Mouse (Mus musculus) CH12.LX (cell line): ENCODE data around the gene Lrrc46. TPM values are rescaled to one million over a fixed set of nuclear protein-coding genes. Genes with fewer than 3 reads are reported as not detected.

Experiments
- DNase-seq: peaks from one replicate; pipeline ENCODE4 v3.0.0-alpha.2; 2013; ENCODE audit errors: extremely low read depth
- H3K27ac ChIP-seq: 2 replicates; pipeline ENCODE4 v1.5.1; 2012; ENCODE audit warnings: low read depth, mild to moderate bottlenecking, control low read depth, moderate library complexity; ENCODE audit not compliant: insufficient read depth
- H3K27me3 ChIP-seq: replicated peaks from 2 replicates; pipeline ENCODE3; 2012; ENCODE audit warnings: inconsistent platforms
- H3K36me3 ChIP-seq, 2 experiments: replicated peaks in 1 of 2; 2 replicates each; pipeline versions ENCODE3 to v1.6.1; 2012; ENCODE audit warnings: inconsistent platforms in 1 of 2, low read length in 1 of 2, mild to moderate bottlenecking in 1 of 2, mixed read lengths in 1 of 2, moderate library complexity in 1 of 2; ENCODE audit not compliant: control insufficient read depth in 1 of 2, insufficient read depth in 1 of 2
- H3K4me1 ChIP-seq, 2 experiments: 2 replicates each; pipeline ENCODE4 v1.6.1; 2012; ENCODE audit warnings: inconsistent platforms in 1 of 2, moderate library complexity in 1 of 2; ENCODE audit not compliant: insufficient read depth in 2 of 2, control insufficient read depth in 1 of 2
- H3K4me2 ChIP-seq: 2 replicates; pipeline ENCODE4 v1.6.1; 2012; ENCODE audit warnings: low read depth, mild to moderate bottlenecking, control low read depth; ENCODE audit not compliant: poor library complexity, insufficient read depth, severe bottlenecking
- H3K4me3 ChIP-seq, 3 experiments: fragments of 150-350 bp in 1 of 3; sonication (generic) in 1 of 3; replicated peaks in 1 of 3; 2 replicates each; pipeline versions ENCODE3 to v1.5.1; 2011 to 2012; ENCODE audit warnings: low read depth in 2 of 3, low read length in 2 of 3, mild to moderate bottlenecking in 2 of 3, moderate library complexity in 2 of 3, control low read depth in 1 of 3, improper control_type of control experiment in 1 of 3, inconsistent platforms in 1 of 3, mixed read lengths in 1 of 3; ENCODE audit not compliant: poor library complexity in 1 of 3
- H3K79me2 ChIP-seq: replicated peaks from 2 replicates; pipeline ENCODE4 v1.6.1; 2012; ENCODE audit warnings: mild to moderate bottlenecking, moderate library complexity; ENCODE audit not compliant: control insufficient read depth, poor library complexity, insufficient read depth, severe bottlenecking; ENCODE audit errors: extremely low read depth
- H3K9ac ChIP-seq: 2 replicates; pipeline ENCODE4 v1.6.1; 2012; ENCODE audit warnings: low read depth, mild to moderate bottlenecking, control low read depth, moderate library complexity; ENCODE audit not compliant: insufficient read depth
- H3K9me3 ChIP-seq: replicated peaks from 2 replicates; pipeline ENCODE3; 2012; ENCODE audit warnings: low read length, inconsistent platforms, mixed read lengths
- CTCF ChIP-seq, 2 experiments: IDR thresholded peaks in 1 of 2; conservative IDR thresholded peaks in 1 of 2; 2 replicates each; pipeline ENCODE4 v1.5.1; 2011 to 2012; ENCODE audit warnings: low read depth in 2 of 2, low read length in 2 of 2, improper control_type of control experiment in 1 of 2, inconsistent platforms in 1 of 2, mild to moderate bottlenecking in 1 of 2, moderate library complexity in 1 of 2
- E2F4 ChIP-seq: IDR thresholded peaks from 2 replicates; pipeline ENCODE4 v1.6.1; 2011; ENCODE audit warnings: low read depth, low read length, improper control_type of control experiment; ENCODE audit not compliant: insufficient replicate concordance
- ELF1 ChIP-seq: IDR thresholded peaks from 2 replicates; pipeline ENCODE4 v1.6.1; 2014; ENCODE audit warnings: low read depth, mild to moderate bottlenecking, inconsistent platforms, low read length, improper control_type of control experiment
- EP300 ChIP-seq: IDR thresholded peaks from 2 replicates; pipeline ENCODE4 v1.6.1; 2011; ENCODE audit warnings: low read length, improper control_type of control experiment
- ETS1 ChIP-seq: conservative IDR thresholded peaks from 2 replicates; pipeline ENCODE4 v1.6.1; 2012; ENCODE audit warnings: low read depth, mild to moderate bottlenecking, inconsistent platforms, low read length, improper control_type of control experiment, moderate library complexity
- GABPA ChIP-seq: IDR thresholded peaks from 2 replicates; pipeline ENCODE4 v1.6.1; 2012; ENCODE audit warnings: low read depth, low read length, improper control_type of control experiment, inconsistent platforms; ENCODE audit not compliant: insufficient replicate concordance
- HCFC1 ChIP-seq: IDR thresholded peaks from 2 replicates; pipeline ENCODE4 v1.6.1; 2012; ENCODE audit warnings: low read depth, mild to moderate bottlenecking, inconsistent platforms, low read length, improper control_type of control experiment
- KAT2A ChIP-seq: IDR thresholded peaks from 2 replicates; pipeline ENCODE4 v1.6.1; 2012; ENCODE audit warnings: low read length, improper control_type of control experiment, inconsistent platforms; ENCODE audit not compliant: insufficient replicate concordance
- MAZ ChIP-seq: IDR thresholded peaks from 2 replicates; pipeline ENCODE4 v1.6.1; 2012; ENCODE audit warnings: low read depth, mild to moderate bottlenecking, inconsistent platforms, low read length, improper control_type of control experiment, moderate library complexity
- MXI1 ChIP-seq: IDR thresholded peaks from 2 replicates; pipeline ENCODE4 v1.6.1; 2011; ENCODE audit warnings: mild to moderate bottlenecking, low read depth, low read length, improper control_type of control experiment
- NRF1 ChIP-seq: IDR thresholded peaks from 2 replicates; pipeline ENCODE4 v1.6.1; 2014; ENCODE audit warnings: low read depth, mild to moderate bottlenecking, inconsistent platforms, low read length, improper control_type of control experiment, moderate library complexity
- POLR2A ChIP-seq: IDR thresholded peaks from 2 replicates; pipeline ENCODE4 v1.6.1; 2011; ENCODE audit warnings: low read depth, mild to moderate bottlenecking, improper control_type of control experiment, low read length
- SIN3A ChIP-seq: IDR thresholded peaks from 2 replicates; pipeline ENCODE4 v1.6.1; 2012; ENCODE audit warnings: low read length, improper control_type of control experiment, inconsistent platforms
- TBP ChIP-seq: conservative IDR thresholded peaks from 2 replicates; pipeline ENCODE4 v1.6.1; 2011; ENCODE audit warnings: low read depth, low read length, improper control_type of control experiment
- TCF12 ChIP-seq: IDR thresholded peaks from 2 replicates; pipeline ENCODE4 v1.6.1; 2014; ENCODE audit warnings: low read depth, mild to moderate bottlenecking, inconsistent platforms, low read length, improper control_type of control experiment
- USF1 ChIP-seq: IDR thresholded peaks from 2 replicates; pipeline ENCODE4 v1.6.1; 2014; ENCODE audit warnings: low read depth, mild to moderate bottlenecking, inconsistent platforms, low read length, improper control_type of control experiment
- USF2 ChIP-seq: conservative IDR thresholded peaks from 2 replicates; pipeline ENCODE4 v1.6.1; 2011; ENCODE audit warnings: low read depth, low read length, improper control_type of control experiment
- ZNF384 ChIP-seq: IDR thresholded peaks from 2 replicates; pipeline ENCODE4 v1.6.1; 2012; ENCODE audit warnings: low read depth, low read length, improper control_type of control experiment, inconsistent platforms
- dilution Hi-C: fragments of 300-500 bp; cut with MboI; formaldehyde crosslinking; loops from 2 replicates; pipeline ENCODE4 v1.14.3; 2020; ENCODE audit warnings: low sequenced_read_pairs; ENCODE audit not compliant: extremely low pct_unique_long_range_greater_than_20kb, extremely low pct_ligation_motif_present
- in situ Hi-C: fragments of 300-500 bp; cut with MboI; formaldehyde crosslinking; loops from 3 replicates; pipeline ENCODE4 v1.14.3; 2019; ENCODE audit warnings: low sequenced_read_pairs, low pct_ligation_motif_present, low pct_unique_long_range_greater_than_20kb, mixed read lengths
- polyA plus RNA-seq: library from polyadenylated mRNA; unstranded; fragments of >175 nt; gene quantifications from 2 replicates; pipeline ENCODE4 v1.2.1, GENCODE M21; 2012; ENCODE audit warnings: low read depth; ENCODE audit not compliant: insufficient read length
- total RNA-seq, 2 experiments: library from RNA; depleted of rRNA; stranded (reverse); fragments of 300-350 nt in 1 of 2; fragments of >200 nt in 1 of 2; gene quantifications; 2 replicates each; pipeline ENCODE4 v1.2.3; 2012 to 2014

Gene Lrrc46
- total and polyA plus RNA-seq, 3 experiments: 0.38 to 0.91 TPM; not detected in 1

DNA sequence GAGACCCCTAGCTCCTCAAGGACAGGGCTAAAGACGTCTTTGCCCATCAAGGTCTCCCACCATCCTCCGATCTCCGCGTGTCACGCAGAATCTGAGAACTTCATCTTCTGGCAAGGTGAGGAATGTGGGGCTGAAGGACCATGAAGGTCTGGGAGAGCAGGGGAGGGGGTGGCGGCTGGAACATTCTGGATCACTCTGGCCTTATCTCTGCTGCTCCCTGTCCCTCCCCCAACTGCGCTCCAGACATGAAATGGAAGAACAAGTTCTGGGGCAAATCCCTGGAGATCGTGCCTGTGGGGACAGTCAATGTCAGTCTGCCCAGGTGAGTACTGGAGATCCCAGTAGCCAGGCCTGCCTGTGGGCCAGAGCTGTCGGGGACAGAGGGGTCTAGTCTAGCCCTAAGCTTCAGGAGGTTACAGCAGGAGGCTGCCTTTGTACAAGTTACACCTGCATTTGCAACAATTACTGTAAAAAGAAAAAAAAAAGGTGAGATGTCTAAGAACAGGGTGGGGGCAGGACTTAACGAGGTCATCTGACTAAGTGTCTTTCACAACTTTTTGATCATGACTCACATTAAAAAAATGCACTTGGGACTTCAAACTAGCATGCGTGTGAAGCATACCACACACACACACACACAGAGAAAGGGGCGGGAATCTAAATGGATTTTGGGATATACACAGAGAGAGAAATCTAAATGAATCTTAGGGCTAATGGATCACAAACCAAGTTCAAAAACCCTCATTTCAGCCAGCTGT lies 24.5 kb upstream of the Lrrc46 start:
- Histone ChIP-seq H3K9ac (no peak overlapping the region), H3K36me3 (peaks cover 47 to 92% of the 10 kb centered on the region in 2 experiments), H3K27ac (no peak overlapping the region), H3K9me3 (no peaks in the 10 kb centered on the region), H3K4me2 (no peak overlapping the region), H3K4me3 (no peak overlapping the region), H3K4me1 (no peaks in the 10 kb centered on the region), H3K27me3 (no peaks in the 10 kb centered on the region), H3K79me2 (no peaks in the 10 kb centered on the region)
- no peak for TF ChIP-seq USF1
- no peak for TF ChIP-seq TBP
- no peak for TF ChIP-seq EP300
- no peak for TF ChIP-seq TCF12
- no peak for TF ChIP-seq SIN3A
- no peak for TF ChIP-seq MXI1
- no peak for TF ChIP-seq GABPA
- TF ChIP-seq HCFC1: no peak
- TF ChIP-seq KAT2A: no peak
- TF ChIP-seq ZNF384: no peak
- no peak for TF ChIP-seq ELF1
- TF ChIP-seq E2F4: no peak
- DNase-seq: no peak
- in situ Hi-C loops: loop anchor here (5.0 kb wide), 1 partner anchor 97 kb away; no protein-coding TSS in a partner anchor
- dilution Hi-C loops: no loop called here

DNA sequence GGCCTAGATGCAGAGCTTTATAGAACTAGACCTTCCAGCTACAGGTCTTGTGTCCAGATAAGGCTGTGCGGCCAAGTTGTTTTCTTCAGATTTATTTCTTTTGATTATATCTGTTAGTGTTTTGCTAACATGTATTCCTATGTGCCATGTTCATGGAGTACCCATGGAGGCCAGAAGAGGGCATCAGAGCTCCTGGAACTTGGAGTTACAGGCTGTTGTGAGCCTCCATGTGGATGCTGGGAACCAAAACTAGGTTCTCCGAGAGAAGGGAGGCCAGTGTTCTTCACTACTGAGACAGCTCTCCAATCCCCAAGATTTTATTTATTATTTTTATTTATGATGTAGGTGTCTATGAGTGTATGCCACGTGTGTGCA lies 22.7 kb upstream of the Lrrc46 start:
- no peak overlapping the region for H3K4me3 ChIP-seq
- no peak overlapping the region for H3K27ac ChIP-seq
- H3K27me3 ChIP-seq: no peaks in the 10 kb centered on the region
- in situ Hi-C loops (no loop called here), dilution Hi-C loops (no loop called here)
- peaks cover 62 to 96% of the 10 kb centered on the region in 2 experiments for H3K36me3 ChIP-seq
- H3K4me2 ChIP-seq: no peak overlapping the region
- DNase-seq: no peak
- H3K9me3 ChIP-seq: no peaks in the 10 kb centered on the region
- TF ChIP-seq CTCF (conservative IDR thresholded peaks at IDR 0.05 in 1 of 2, IDR thresholded peaks at IDR 0.05 in 1 of 2; ENCODE audit: low read depth in 2 of 2, low read length in 2 of 2) (peak; percentile 31 to 42; a peak in 3 of 4 replicates), NRF1 (no peak), MAZ (no peak), MXI1 (no peak), ETS1 (no peak), POLR2A (no peak), USF2 (no peak)
- H3K79me2 ChIP-seq: no peaks in the 10 kb centered on the region
- H3K4me1 ChIP-seq: no peaks in the 10 kb centered on the region
- H3K9ac ChIP-seq: no peak overlapping the region
